Mouse (Mus musculus) C2C12 (cell line): Measurements from ENCODE around the gene Mgme1.

Experiments used
- CEBPB ChIP-seq: IDR thresholded peaks from one replicate; pipeline ENCODE4 v1.6.1; 2011; ENCODE audit warnings: low read depth, mild to moderate bottlenecking, control low read depth, moderate library complexity
- CTCF ChIP-seq: IDR thresholded peaks from one replicate; pipeline ENCODE4 v1.5.1; 2011; ENCODE audit not compliant: control insufficient read depth, insufficient read depth, insufficient read length
- FOSL1 ChIP-seq: IDR thresholded peaks from one replicate; pipeline ENCODE4 v1.8.0; 2011; ENCODE audit warnings: mild to moderate bottlenecking, low read length; ENCODE audit not compliant: poor library complexity, insufficient read depth, severe bottlenecking
- MAX ChIP-seq: IDR thresholded peaks from one replicate; pipeline ENCODE4 v1.6.1; 2011; ENCODE audit warnings: mild to moderate bottlenecking, control low read depth
- MYOD1 ChIP-seq: IDR thresholded peaks from one replicate; pipeline ENCODE4 v1.6.1; 2011; ENCODE audit warnings: low read depth; ENCODE audit not compliant: control insufficient read depth, insufficient read length
- MYOG ChIP-seq: IDR thresholded peaks from one replicate; pipeline ENCODE4 v1.6.1; 2011; ENCODE audit not compliant: control insufficient read depth, insufficient read length; ENCODE audit errors: extremely low read depth
- USF1 ChIP-seq: IDR thresholded peaks from one replicate; pipeline ENCODE4 v1.6.1; 2011; ENCODE audit warnings: low read depth, mild to moderate bottlenecking, control low read depth, moderate library complexity

DNA sequence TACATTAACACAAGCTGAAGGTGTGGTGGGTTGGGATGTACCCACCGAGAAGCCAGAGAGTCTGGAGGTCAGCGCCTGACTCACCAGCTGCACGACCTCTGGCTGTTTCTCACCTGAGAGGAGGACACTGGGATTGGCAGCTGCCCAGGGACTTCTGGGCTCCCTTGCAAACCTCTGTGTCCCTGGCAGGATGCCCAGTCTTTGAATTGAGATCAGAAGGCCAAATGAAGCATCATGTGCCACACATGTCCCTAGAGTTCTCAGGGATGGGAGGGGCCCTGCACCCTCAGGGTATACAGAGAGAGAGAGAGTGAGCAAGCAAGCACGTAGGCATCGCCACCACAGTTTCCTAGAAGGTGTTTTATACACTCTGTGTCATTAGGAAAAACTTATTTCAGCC is 9.3 kb downstream of the Mgme1 start:
- TF ChIP-seq CTCF (no peak), CEBPB (no peak), USF1 (no peak), MYOD1 (no peak), MAX (no peak), MYOG (no peak), FOSL1 (no peak)
